Mouse (Mus musculus): ENCODE measurements at regions not wholly inside any gene's neighbourhood (a gene's known extent, or its start where the extent isn't known, plus 50 kb on each side); places are given as distances from the start of the nearest gene placed in this dataset.
"Not testable (repeated sequence)": the region's sequence is repeated elsewhere in the genome, so short reads cannot be mapped to it uniquely, and the experiment has no call there.

DNA sequence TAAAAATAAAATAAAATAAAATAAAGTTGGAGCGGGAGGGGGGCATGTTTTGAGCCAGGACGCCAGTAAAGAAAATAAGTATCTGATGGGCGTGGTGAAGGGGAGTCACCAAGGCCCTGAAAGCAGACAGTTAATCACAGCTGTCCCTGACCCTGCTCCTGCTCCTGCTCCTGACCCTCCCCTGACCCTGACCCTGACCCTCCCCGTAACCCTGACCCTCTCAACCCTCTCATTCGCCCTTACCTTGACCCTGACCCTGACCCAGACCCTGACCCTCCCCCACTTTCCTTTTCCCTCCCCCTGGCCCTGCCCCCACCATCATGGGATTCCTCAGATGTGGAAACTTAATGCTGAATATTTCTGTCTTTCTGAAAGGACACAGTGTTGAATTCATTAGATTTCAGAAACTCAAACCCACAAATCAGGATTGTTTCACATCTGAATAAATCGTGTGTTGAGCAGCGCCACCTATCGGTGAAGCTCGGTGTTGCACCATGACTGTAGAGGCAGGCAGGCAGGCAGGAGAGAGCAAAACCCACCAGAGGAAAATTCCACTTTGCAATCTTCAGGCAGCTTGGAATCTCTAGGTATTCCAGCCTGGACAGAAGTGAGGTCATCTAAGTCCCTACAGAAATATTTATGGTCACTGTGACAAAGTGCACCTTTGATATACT is 145.9 kb upstream of the Rhobtb1 start:
- Histone ChIP-seq H3K27me3 (ENCODE audit: control insufficient read depth, insufficient read depth, low read length) (no peaks in the 10 kb centered on the region), H3K4me3 (replicated peaks; ENCODE audit: low read length) (no peak overlapping the region), H3K9me3 (replicated peaks; ENCODE audit: control insufficient read depth, low read length) (no peaks in the 10 kb centered on the region), H3K27ac (ENCODE audit: low read length) (no peak overlapping the region), H3K4me2 (ENCODE audit: low read depth, low read length) (no peak overlapping the region), H3K36me3 (ENCODE audit: control insufficient read depth, insufficient read depth, low read length) (no peaks in the 10 kb centered on the region), H3K9ac (ENCODE audit: low read length) (no peak overlapping the region), H3K4me1 (ENCODE audit: control insufficient read depth, insufficient read depth, low read length) (no peaks in the 10 kb centered on the region)
- ATAC-seq (ENCODE audit: insufficient read depth, low FRiP score): 0 out of 2 replicates have a peak, but pooled peaks have one; percentile 40
- 50% methylated on average over 9 of the region's 9 CpGs for WGBS

DNA sequence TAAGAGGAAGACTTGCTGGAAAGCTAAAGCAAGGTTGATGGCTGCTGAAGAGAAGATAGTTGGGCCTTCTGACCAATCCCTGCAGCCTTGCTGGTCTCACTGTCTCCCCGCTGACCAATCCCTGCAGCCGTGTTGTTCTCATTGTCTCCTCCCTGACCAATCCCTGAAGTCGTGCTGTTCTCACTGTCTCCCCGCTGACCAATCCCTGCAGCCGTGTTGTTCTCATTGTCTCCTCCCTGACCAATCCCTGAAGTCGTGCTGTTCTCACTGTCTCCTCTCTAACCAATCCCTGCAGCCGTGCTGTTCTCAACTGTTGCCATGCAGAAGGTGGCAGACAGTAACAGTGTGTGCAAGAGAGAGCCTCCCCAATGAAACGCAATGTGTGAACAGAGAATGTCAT is 142.6 kb upstream of the Rhobtb1 start:
- not testable (repeated sequence) for H3K9me3 ChIP-seq (replicated peaks; ENCODE audit: control insufficient read depth, low read length); H3K4me3 ChIP-seq (replicated peaks; ENCODE audit: low read length); H3K4me2 ChIP-seq (ENCODE audit: low read depth, low read length); H3K27me3 ChIP-seq (ENCODE audit: control insufficient read depth, insufficient read depth, low read length); H3K36me3 ChIP-seq (ENCODE audit: control insufficient read depth, insufficient read depth, low read length); H3K9ac ChIP-seq (ENCODE audit: low read length); H3K27ac ChIP-seq (ENCODE audit: low read length); H3K4me1 ChIP-seq (ENCODE audit: control insufficient read depth, insufficient read depth, low read length); ATAC-seq (ENCODE audit: insufficient read depth, low FRiP score)
- 91% methylated on average over 8 of the region's 8 CpGs for WGBS

DNA sequence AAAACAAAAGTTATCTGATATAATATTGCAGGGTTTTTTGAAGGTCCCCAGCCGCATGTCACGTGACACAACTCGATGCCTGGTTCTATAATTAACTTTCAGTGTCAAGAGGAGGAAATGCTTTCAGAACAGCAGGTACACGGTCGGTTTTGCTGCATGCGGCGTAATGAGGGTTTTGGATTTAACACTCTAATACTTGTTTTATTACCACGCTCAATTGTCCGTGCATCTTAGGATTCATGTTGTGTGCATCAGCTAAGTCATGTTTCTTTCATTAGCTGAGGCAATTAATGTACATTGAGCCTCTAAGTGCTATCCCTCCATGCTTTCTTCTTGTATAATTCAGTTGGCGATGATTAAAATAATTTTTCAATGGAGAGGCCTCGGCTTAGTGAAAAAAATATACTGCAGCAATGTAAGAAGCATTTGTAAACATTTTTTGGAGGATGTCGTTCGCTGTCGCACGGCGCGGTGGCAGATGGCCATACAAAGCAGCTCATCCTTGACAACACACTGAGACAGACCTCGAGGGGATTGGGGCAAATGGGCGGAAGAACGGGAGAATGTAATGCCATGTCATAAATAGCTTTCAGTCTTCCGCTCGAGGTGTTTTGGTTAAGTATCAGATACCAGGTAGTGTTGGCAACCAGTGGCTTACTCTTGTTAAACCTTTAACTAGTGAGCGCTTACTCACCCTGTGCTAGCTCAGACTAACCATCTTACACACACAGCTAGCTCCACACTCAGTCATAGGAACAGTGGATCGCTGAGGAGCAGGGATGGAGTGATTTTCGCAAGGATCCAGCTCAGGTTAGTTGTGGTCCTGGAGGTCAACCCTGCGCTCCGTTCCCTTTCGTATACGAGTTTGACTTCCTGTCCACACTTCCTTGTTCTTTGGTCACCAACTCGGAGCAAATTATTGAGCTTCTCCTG is 130.2 kb upstream of the Rhobtb1 start:
- H3K4me3 ChIP-seq (replicated peaks; ENCODE audit: low read length): no peak overlapping the region

DNA sequence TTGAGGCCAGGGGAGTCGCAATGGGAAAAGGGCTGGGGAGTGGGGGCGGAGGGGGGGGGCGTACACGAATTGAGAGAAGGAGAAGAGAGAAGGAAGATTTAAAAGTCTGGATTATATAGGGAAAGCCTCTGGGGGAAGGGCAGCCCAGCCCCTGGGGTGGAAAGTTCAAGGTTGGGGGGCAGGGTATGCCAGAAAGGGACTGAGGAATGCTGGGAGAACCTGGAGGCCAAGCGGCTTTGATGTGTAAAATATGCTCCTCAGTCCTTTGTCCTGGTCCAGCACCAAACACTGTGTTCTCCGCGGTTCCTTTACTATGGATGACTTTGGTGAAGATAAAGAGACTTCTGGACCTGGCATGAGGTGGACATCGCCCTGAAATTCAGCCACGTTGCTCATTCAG is 117.8 kb upstream of the Rhobtb1 start:
- H3K4me1 ChIP-seq (ENCODE audit: control insufficient read depth, insufficient read depth, low read length): no peaks in the 10 kb centered on the region
- H3K4me2 ChIP-seq (ENCODE audit: low read depth, low read length): no peak overlapping the region
- H3K9me3 ChIP-seq (replicated peaks; ENCODE audit: control insufficient read depth, low read length): no peaks in the 10 kb centered on the region
- ATAC-seq (ENCODE audit: insufficient read depth, low FRiP score): no peak
- H3K27ac ChIP-seq (ENCODE audit: low read length): no peak overlapping the region
- H3K9ac ChIP-seq (ENCODE audit: low read length): no peak overlapping the region
- H3K36me3 ChIP-seq (ENCODE audit: control insufficient read depth, insufficient read depth, low read length): no peaks in the 10 kb centered on the region
- H3K4me3 ChIP-seq (replicated peaks; ENCODE audit: low read length): no peak overlapping the region
- no peaks in the 10 kb centered on the region for H3K27me3 ChIP-seq (ENCODE audit: control insufficient read depth, insufficient read depth, low read length)
- 73% methylated on average over 9 of the region's 9 CpGs for WGBS

More for the DNA sequence above, 130.2 kb upstream of the Rhobtb1 start:
- ATAC-seq (ENCODE audit: insufficient read depth, low FRiP score): no peak
- Histone ChIP-seq H3K4me1 (ENCODE audit: control insufficient read depth, insufficient read depth, low read length) (no peaks in the 10 kb centered on the region), H3K27me3 (ENCODE audit: control insufficient read depth, insufficient read depth, low read length) (no peaks in the 10 kb centered on the region), H3K9me3 (replicated peaks; ENCODE audit: control insufficient read depth, low read length) (no peaks in the 10 kb centered on the region), H3K9ac (ENCODE audit: low read length) (no peak overlapping the region), H3K36me3 (ENCODE audit: control insufficient read depth, insufficient read depth, low read length) (no peaks in the 10 kb centered on the region), H3K27ac (ENCODE audit: low read length) (no peak overlapping the region), H3K4me2 (ENCODE audit: low read depth, low read length) (no peak overlapping the region)
- 75% methylated on average over 30 of the region's 30 CpGs for WGBS

DNA sequence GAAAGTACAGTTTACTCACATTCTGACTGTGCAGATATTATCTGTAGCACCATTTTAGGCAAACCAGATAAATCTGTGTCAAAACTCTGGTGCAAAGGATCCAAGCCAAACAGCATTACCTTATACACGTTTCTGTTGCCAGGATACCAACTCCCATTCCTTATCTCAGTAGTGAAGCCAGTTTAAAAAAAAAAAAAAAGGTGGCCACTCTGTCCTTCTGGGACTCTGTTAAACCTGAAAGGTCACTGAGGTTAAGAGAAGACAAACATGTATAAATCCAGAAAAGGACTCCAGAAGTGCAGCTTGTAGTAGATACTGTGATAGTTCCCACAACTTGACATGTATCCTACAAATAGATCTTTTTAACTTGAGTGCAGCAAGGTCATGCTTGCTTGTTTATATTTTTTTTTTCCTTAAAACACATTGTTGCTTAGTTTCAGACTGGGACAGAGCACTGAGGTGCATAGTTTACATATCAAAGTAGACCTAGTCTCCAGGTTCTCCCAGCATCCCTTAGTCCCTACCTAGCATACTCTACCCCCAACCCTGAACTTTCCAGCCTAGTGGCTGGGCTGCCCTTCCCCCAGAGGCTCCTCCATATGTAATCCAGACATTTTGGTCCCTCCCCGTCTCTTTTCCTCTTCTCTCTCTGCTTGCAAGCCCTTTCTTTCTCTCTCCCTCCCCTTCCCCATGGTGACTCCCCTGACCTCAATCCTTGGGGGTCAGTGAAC is 116.7 kb upstream of the Rhobtb1 start:
- Histone ChIP-seq H3K4me2 (ENCODE audit: low read depth, low read length) (no peak overlapping the region), H3K9ac (ENCODE audit: low read length) (no peak overlapping the region), H3K36me3 (ENCODE audit: control insufficient read depth, insufficient read depth, low read length) (no peaks in the 10 kb centered on the region), H3K27ac (ENCODE audit: low read length) (no peak overlapping the region), H3K4me1 (ENCODE audit: control insufficient read depth, insufficient read depth, low read length) (no peaks in the 10 kb centered on the region), H3K9me3 (replicated peaks; ENCODE audit: control insufficient read depth, low read length) (no peaks in the 10 kb centered on the region), H3K27me3 (ENCODE audit: control insufficient read depth, insufficient read depth, low read length) (no peaks in the 10 kb centered on the region), H3K4me3 (replicated peaks; ENCODE audit: low read length) (no peak overlapping the region)
- WGBS: 36% methylated on average over 2 of the region's 2 CpGs
- no peak for ATAC-seq (ENCODE audit: insufficient read depth, low FRiP score)

DNA sequence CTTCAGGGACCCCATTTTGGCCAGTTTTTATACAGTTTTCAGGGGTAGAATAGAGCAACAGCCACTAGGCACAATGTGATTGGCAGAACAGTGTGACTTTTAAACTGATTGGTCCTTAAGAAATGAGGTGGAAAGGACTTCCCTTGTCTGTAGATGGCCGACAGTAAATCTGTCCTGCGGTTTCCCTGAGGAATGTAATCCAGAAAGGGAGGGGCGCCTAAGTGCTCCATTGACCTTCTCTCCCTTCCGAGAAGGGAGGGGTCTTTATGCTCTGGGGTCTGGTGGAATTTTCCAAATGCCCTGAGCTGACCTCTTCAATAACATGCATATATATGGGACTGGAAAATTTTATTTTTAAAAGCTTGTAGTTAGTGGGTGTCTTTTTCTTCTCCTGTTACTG is 115.7 kb upstream of the Rhobtb1 start:
- not testable (repeated sequence) for H3K27me3 ChIP-seq (ENCODE audit: control insufficient read depth, insufficient read depth, low read length); H3K9me3 ChIP-seq (replicated peaks; ENCODE audit: control insufficient read depth, low read length); H3K36me3 ChIP-seq (ENCODE audit: control insufficient read depth, insufficient read depth, low read length); H3K4me3 ChIP-seq (replicated peaks; ENCODE audit: low read length); H3K4me1 ChIP-seq (ENCODE audit: control insufficient read depth, insufficient read depth, low read length); ATAC-seq (ENCODE audit: insufficient read depth, low FRiP score); H3K27ac ChIP-seq (ENCODE audit: low read length); H3K9ac ChIP-seq (ENCODE audit: low read length); H3K4me2 ChIP-seq (ENCODE audit: low read depth, low read length)
- WGBS: 77% methylated on average over 4 of the region's 4 CpGs

DNA sequence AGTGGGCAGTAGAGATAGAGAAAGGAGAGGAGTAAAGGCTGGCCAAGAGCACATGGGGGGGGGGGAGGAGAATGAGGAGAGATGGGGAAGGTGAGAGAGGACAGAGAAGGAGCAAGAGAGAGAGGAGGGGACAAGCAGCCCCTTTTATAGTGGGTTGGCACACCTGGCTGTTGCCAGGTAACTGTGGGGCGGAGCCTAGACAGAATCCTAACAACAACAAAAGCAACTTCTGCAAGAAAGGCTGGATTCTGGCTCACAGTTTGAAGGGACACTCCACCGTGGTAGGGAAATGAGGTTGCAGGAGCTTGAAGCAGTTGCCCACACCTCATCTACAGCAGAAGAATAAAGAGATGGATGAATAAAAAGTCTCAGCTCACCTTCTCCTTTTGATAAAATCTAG is 115.1 kb upstream of the Rhobtb1 start:
- H3K9ac ChIP-seq (ENCODE audit: low read length): no peak overlapping the region
- 86% methylated on average over 2 of the region's 2 CpGs for whole genome bisulfite sequencing
- no peak overlapping the region for H3K4me3 ChIP-seq (replicated peaks; ENCODE audit: low read length)
- no peaks in the 10 kb centered on the region for H3K4me1 ChIP-seq (ENCODE audit: control insufficient read depth, insufficient read depth, low read length)
- H3K27me3 ChIP-seq (ENCODE audit: control insufficient read depth, insufficient read depth, low read length): no peaks in the 10 kb centered on the region
- H3K4me2 ChIP-seq (ENCODE audit: low read depth, low read length): no peak overlapping the region
- H3K9me3 ChIP-seq (replicated peaks; ENCODE audit: control insufficient read depth, low read length): no peaks in the 10 kb centered on the region
- no peaks in the 10 kb centered on the region for H3K36me3 ChIP-seq (ENCODE audit: control insufficient read depth, insufficient read depth, low read length)
- no peak for ATAC-seq (ENCODE audit: insufficient read depth, low FRiP score)
- no peak overlapping the region for H3K27ac ChIP-seq (ENCODE audit: low read length)

DNA sequence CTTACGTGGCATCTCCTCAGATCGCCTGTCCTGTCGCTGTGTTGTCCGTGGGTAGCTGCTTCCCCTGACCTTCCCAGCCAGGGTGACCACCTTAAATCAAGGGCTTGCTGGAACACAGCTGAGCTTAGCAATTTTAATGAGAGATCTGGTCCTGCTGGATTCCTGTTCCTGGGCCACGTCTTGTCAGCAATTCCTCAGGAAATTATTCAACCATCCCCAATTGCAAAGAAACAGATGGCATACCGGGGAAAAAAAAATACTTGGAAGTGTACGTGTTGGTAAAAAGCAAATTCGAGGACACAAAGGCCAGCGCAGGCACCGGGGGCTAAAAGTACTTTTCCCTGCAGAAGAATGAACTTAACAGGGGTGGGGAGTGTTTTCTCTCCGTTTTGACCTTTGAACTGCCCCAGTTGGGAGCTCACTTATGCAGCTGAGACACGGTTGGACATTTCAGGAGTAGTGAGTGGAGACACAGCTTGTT is 107.0 kb upstream of the Rhobtb1 start:
- Histone ChIP-seq H3K4me1 (ENCODE audit: control insufficient read depth, insufficient read depth, low read length) (peaks cover 25% of the 10 kb centered on the region), H3K9ac (ENCODE audit: low read length) (peak overlapping the region; percentile 3; the same call in 1 of the 2 replicates), H3K27ac (ENCODE audit: low read length) (peak overlapping the region; percentile 17; the same call in 1 of the 2 replicates), H3K4me3 (replicated peaks; ENCODE audit: low read length) (no peak overlapping the region), H3K27me3 (ENCODE audit: control insufficient read depth, insufficient read depth, low read length) (no peaks in the 10 kb centered on the region), H3K4me2 (ENCODE audit: low read depth, low read length) (no peak overlapping the region), H3K9me3 (replicated peaks; ENCODE audit: control insufficient read depth, low read length) (no peaks in the 10 kb centered on the region), H3K36me3 (ENCODE audit: control insufficient read depth, insufficient read depth, low read length) (no peaks in the 10 kb centered on the region)
- WGBS: 39% methylated on average over 12 of the region's 12 CpGs
- no peak for ATAC-seq (ENCODE audit: insufficient read depth, low FRiP score)

DNA sequence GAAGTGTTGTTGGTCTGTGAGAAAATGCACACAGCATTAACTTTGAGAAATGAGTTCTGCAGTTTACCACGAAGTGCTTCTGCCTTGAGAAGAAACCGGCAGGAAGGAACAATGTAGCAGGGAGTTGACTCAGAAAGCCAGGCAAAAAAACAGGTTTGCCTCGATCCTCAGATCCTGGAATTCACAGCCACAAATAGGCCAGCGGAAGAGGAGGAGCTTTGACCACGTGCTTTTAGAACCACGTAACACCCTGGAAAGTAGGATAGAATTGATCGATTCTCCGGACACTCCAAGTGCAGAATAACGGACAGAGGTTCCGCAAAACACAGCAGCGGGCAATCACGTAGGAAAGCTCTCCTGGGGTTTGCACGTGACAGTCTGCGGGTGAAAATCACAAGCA is 106.0 kb upstream of the Rhobtb1 start:
- Histone ChIP-seq H3K4me2 (ENCODE audit: low read depth, low read length) (no peak overlapping the region), H3K9ac (ENCODE audit: low read length) (no peak overlapping the region), H3K27ac (ENCODE audit: low read length) (peak overlapping the region; percentile 21; the same call in 1 of the 2 replicates), H3K27me3 (ENCODE audit: control insufficient read depth, insufficient read depth, low read length) (no peaks in the 10 kb centered on the region), H3K36me3 (ENCODE audit: control insufficient read depth, insufficient read depth, low read length) (no peaks in the 10 kb centered on the region), H3K4me3 (replicated peaks; ENCODE audit: low read length) (no peak overlapping the region), H3K9me3 (replicated peaks; ENCODE audit: control insufficient read depth, low read length) (no peaks in the 10 kb centered on the region), H3K4me1 (ENCODE audit: control insufficient read depth, insufficient read depth, low read length) (peaks cover 25% of the 10 kb centered on the region)
- WGBS: 66% methylated on average over 14 of the region's 14 CpGs
- ATAC-seq (ENCODE audit: insufficient read depth, low FRiP score): no peak
